ENCODE assay signal across 9 mouse cellular contexts in the genomic region with DNA sequence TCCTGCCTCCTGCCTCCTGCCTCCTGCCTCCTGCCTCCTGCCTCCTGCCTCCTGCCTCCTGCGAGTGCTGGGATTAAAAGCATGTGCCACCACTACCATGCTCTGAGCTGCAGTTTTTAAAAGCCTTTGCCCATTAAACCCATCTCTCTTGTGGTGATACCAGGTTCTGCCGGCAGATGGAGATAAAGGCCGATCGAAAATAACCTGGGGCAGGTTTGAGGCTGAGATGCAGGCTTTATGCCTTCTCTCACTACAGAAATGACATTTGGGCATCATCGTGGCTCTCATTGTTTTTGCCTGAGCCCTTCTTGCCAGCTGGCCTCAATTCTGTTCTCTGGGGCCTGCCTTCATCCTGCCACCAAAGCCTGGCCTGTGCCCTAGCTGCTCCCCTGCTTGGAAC. TPM values are rescaled to one million over a fixed set of nuclear protein-coding genes. Genes with fewer than 3 reads are reported as not detected.
DNase-seq lines count a peak whose midpoint lies in the region.
"Had no signal": no experiment of that assay in that cellular context is flagged by ENCODE, and none has a peak within 500 bp of the region (broad histone marks: within the 10 kb centered on the region; RNA-seq: fewer than 3 reads in every experiment).

No protein-coding gene starts in this region.

- under 1% methylated on average over 5 of the region's 5 CpGs for WGBS in large intestine, adult 2 months

- H3K36me3 ChIP-seq in splenic B cell, adult 2 months (ENCODE audit: control insufficient read depth, insufficient read depth, low read length, poor library complexity, severe bottlenecking), result no peaks in the 10 kb centered on the region
- H3K36me3 ChIP-seq: limb, embryonic 15.5 days had no signal

- H3K27me3 ChIP-seq in splenic B cell, adult 2 months (ENCODE audit: control insufficient read depth, insufficient read depth, low read length, poor library complexity, severe bottlenecking), result no peaks in the 10 kb centered on the region
- H3K27me3 ChIP-seq: limb, embryonic 15.5 days had no signal

- peak; percentile 68 to 80 for DNase-seq in heart, postnatal 10 days
- DNase-seq in heart, adult 11 months, result no peak
- peak; percentile 44 to 59 for DNase-seq in B cell, adult 2 months
- DNase-seq in adrenal gland, adult 18-20 months (ENCODE audit: low spot score in 2 of 2), result peak; percentile 53 to 63
- DNase-seq in embryo, embryonic 10.5 days (ENCODE audit: low spot score), result peak; percentile 84
- DNase-seq in large intestine, adult 2 months (ENCODE audit: low read depth, low spot score), result peak; percentile 8
- DNase-seq in lung, postnatal 14 days, result peak; percentile 57
- peak; percentile 51 for DNase-seq in splenic B cell, adult 2 months (ENCODE audit: low read depth, low spot score)

- intact Hi-C loops in heart, postnatal 10 days (cut with DNase I), result loop anchor here (1.0 kb wide), 1 partner anchor 94 kb away; no protein-coding TSS in a partner anchor

RNA-seq across cellular contexts. Expression of a gene that starts 14.2 kb away (rescaled TPM):
- total RNA-seq in heart, postnatal 10 days (2021), result not detected
- not detected for total RNA-seq in adrenal gland, adult 18-20 months (2021)
- not detected in 2 replicates for polyA plus RNA-seq in large intestine, adult 2 months (2012; rRNA removed)
- polyA plus RNA-seq: limb, embryonic 15.5 days had no signal

RNA-seq across cellular contexts. Expression of a gene that starts 26.6 kb away (rescaled TPM):
- not detected for total RNA-seq in heart, postnatal 10 days (2021)
- not detected for total RNA-seq in adrenal gland, adult 18-20 months (2021)
- polyA plus RNA-seq in large intestine, adult 2 months (2012; rRNA removed), result 0.26 and 0.69 TPM in 2 replicates
- polyA plus RNA-seq: limb, embryonic 15.5 days had no signal

RNA-seq across cellular contexts. Expression of a gene that starts 34.9 kb away (rescaled TPM):
- total RNA-seq in heart, postnatal 10 days (2021), result 1 to 10 TPM; 3.7 to 4.3 TPM
- total RNA-seq in adrenal gland, adult 18-20 months (2021), result under 1 TPM; 0.36 to 0.74 TPM
- not detected in 2 replicates for polyA plus RNA-seq in large intestine, adult 2 months (2012; rRNA removed)
- polyA plus RNA-seq: limb, embryonic 15.5 days had no signal

RNA-seq across cellular contexts. Expression of a gene that starts 35.4 kb away (rescaled TPM):
- total RNA-seq in heart, postnatal 10 days (2021), result 10 to 100 TPM; 18.0 to 18.1 TPM
- total RNA-seq in adrenal gland, adult 18-20 months (2021), result 1 to 10 TPM; 6.8 to 7.8 TPM
- polyA plus RNA-seq in large intestine, adult 2 months (2012; rRNA removed), result 1.7 and 2.0 TPM in 2 replicates

RNA-seq across cellular contexts. Expression of a gene that starts 39.7 kb away (rescaled TPM):
- total RNA-seq in heart, postnatal 10 days (2021), result not detected
- not detected for total RNA-seq in adrenal gland, adult 18-20 months (2021)
- not detected in 2 replicates for polyA plus RNA-seq in large intestine, adult 2 months (2012; rRNA removed)
- polyA plus RNA-seq: limb, embryonic 15.5 days had no signal
